Mouse (Mus musculus): Measurements from ENCODE around the gene Ncaph2.

Ncaph2 gene

DNA sequence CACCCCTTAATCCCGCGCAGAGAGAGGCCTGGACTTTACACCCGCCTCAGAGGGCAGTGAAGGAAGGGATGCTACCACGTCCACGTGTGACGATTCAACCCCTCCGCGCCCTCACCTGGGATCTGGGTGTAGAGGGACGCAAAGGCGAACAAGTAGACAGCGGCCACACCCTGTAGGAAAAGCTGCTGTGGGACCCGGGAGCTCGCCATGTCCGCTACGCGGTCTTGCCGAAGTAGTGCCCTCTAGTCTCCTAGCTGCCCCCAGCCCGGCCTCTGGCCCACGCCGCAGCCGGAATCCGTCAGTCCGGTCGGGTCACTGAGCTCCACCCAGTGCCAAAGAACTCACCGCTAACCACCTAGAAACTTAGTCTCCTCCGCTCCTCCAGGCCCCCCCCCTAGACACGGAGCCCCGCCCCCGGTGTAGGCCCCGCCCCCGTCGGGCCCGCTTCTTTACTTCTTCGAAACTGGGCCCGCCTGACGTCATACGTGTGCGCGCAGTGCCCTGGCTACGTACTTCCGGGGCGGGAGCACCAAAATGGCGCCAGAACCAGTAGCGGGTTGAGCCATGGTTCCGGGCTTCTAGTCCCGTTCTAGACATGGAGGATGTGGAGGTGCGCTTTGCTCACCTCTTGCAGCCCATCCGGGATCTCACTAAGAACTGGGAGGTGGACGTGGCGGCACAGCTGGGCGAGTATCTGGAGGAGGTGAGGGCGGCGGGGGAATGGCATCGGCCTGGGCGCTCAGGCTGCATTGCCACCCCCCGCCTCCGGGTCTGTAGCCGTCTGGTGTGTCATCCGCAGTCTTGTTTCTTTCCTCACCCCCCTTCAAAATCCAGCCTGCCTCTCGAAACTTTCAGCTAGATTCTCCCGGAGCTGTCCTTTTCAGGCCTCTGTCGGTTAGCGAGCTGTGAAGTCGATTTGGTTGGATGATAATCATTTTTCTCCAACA, at the start of gene Ncaph2, which contains the start of gene Lmf2:
Ncaph2 (plus strand) TSS at position 479 of the 947 bp plus-strand sequence.
Lmf2 (minus strand) TSS at position 419 of the 947 bp plus-strand sequence.
- DNase-seq (ENCODE audit: low read depth, low spot score): peak; percentile 97

DNA sequence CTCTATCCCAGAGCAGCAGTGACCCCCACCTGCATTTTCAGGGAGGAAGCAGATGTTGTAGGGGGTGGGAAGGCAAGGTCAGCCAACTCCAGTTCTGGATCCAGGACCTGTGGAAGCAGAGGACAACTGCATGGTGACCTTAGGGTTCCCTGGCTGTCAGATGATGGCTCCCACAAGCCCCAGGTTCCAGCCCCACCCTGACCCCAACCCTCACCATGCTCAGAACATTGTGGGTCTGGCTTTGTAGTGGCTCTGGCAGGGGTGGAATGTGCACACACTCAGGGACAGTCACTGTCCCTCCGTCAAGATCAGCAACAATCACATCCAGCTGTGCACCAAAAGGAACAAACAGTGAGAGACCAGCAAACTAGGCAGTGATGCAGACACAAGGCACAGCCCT, 49.6 kb upstream of the Ncaph2 start:
- DNase-seq (ENCODE audit: low read depth, low spot score): no peak

DNA sequence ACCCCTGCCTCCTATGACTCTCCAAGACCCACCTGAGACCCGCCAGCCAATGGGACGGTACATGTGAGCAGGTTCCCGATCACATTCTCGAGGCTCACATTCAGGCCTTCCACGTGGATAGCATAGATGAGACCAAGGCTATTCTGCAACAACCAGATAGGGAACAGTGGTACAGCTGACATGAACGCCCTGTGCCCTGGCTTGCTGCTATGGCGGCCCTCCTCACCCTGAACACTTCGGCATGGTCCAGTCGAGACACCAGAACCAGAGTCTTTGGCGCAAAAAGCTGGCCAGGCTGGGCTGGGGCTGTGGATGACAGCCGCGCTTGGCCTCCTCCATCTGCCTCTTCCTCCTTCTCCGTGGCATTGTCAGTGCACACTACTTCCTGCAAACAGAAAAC, 48.1 kb upstream of the Ncaph2 start:
- DNase-seq (ENCODE audit: low read depth, low spot score): no peak

DNA sequence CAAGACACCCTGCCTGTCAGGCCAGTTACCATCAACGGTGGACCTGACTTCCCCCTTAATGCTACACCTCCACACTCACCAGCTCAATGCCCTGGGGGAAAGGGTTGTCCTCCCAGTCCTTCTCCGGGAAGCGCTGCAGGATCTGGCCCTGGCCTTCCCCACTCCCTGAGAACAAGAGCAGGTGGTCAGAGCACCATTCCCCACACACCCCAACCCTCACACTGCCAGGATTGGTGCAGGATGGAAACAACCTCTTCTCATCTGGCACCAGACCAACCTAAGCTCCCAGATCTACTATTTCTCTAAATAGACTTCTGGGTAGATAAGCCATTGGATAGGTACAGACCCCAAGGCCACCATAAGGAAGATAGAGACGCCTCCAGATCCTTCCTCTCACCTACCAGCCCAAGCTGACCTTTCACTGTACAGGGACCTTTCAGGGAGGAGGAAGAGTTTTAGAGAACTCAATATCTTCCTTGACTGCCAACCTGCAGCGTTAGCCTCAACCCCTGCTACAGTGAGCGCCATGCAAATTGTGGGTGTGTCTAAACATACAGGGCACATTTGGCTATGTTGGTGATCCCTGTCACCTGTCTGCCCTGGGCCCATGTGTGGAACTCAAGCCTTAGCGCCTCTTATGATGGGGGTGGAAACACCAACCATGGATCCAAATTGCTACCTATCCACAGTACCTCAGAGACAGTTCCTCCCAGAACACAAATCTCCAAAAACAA, 46.9 kb upstream of the Ncaph2 start:
- no peak for DNase-seq (ENCODE audit: low read depth, low spot score)

DNA sequence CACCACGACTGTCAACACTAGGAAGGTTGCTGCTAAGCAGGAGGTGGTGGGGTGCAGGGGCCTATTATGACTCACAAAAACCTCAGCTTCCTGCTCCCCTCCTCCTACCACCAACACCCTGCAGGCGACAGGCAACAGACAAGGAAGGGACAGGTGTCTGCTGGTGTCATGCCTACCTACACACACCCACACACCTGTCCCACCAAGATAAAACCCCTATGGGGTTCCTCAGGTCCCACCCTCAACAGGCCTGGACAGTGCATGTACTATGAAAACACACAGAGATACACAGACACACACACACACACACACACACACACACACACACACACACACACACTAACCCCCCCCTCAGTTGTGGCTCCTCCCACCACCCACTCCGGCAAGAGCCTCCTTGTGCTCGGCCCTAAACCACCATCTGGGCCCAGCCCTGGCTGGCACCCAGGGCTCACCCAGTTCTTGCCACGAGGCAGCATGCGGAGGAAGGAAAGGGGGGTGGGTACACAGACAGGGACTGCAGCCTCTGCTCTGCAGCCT, 45.5 kb upstream of the Ncaph2 start:
- DNase-seq (ENCODE audit: low read depth, low spot score): no peak

DNA sequence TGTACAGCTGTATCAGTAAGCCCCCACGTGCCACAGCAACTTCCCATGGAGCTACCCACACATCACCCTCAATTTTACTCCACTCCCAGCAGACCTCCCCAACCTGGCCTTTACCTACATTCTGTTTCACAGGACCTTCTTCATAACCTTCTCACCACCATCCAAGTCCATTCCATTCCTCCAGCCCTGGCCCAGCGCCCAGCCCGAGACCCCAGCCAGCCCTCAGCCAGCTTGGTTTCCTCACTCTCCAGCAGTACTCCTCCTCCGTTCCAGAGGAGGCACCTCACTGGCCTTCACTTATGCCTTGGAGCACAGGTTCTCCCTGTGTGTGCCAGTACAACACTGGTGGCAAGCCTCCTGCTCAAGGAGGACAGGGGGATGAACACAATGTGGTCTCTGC, 42.2 kb upstream of the Ncaph2 start:
- DNase-seq (ENCODE audit: low read depth, low spot score): no peak

DNA sequence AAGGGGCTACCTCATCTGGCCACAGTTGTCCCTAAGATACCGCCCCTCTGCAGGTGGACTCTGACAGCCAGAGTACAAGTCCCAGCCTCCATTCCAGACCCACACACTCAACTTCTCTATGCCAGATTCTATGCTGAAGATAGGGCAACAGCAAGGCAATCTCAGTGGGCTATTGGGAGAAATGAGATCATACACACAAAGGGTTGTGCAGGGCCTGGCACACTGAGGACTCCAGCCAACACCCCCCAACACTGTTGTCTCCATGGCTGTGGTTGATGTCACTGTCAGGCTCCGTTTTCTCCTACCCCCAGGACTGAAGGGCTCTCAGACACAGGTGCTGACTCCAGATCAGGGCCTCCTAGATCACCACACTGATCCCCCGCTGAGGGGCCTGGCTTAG, 41.4 kb upstream of the Ncaph2 start:
- no peak for DNase-seq (ENCODE audit: low read depth, low spot score)

DNA sequence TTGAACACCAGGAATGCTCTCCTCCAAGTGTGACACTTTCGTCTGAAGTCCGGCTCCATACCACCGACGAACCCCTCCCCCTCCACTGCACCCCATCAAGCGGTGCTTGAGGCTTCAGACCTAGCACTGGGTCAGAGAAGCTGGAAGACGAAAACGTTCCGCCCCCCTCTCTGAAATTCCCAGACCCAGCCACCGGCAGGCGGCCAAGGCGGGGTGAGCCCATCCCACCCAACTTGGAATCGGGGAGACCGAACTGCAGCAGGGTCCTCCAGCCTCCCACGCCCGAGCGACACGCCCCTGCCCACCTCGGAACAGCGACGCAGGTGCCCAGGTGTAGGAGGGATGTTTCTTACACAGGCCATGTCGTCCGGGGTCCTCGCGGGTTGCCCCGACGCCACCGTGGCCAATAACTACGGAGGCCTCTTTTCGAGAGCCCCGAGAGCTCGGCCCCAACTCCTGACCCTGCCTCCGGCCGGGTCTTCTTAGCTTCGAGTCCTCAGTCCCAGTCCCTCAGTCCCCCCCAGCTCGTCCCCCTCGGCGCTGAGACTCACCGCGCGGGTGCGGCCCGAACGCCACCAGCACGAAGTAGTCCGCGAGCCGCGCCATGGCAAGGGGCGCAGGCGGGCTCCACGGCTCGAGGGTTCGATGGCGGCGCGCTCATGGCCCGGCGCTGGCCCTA, 40.9 kb upstream of the Ncaph2 start:
- DNase-seq (ENCODE audit: low read depth, low spot score): peak; percentile 64

DNA sequence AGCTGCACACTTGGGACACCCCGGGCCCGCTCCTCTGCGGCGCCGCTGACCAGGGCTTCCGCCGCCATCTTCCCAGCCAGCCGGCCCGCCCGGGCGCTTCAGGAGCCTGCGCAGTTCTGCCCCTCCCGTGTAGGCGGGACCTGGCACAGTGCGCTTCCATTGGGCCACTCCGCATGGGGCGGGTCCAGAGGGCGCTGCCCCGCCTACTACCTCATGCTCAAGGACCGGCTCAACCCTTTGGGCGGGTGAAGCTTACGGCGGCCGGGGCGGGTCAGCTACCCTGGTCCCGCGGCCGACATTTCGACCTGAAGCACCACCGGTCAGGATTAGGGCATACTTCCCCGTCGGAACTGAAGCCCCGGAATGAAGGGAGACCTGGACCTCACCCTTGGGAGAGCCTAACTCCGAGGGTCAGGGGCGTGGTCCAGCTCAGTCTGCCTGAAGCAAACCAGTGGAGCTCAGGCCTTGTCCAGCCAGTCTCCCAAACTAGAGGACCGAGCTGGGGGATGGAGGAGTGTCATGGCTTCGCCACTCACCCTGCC, 40.3 kb upstream of the Ncaph2 start, which contains the start of gene Sbf1:
Sbf1 (minus strand) TSS at position 122 of the 542 bp plus-strand sequence.
- DNase-seq (ENCODE audit: low read depth, low spot score): peak; percentile 96

DNA sequence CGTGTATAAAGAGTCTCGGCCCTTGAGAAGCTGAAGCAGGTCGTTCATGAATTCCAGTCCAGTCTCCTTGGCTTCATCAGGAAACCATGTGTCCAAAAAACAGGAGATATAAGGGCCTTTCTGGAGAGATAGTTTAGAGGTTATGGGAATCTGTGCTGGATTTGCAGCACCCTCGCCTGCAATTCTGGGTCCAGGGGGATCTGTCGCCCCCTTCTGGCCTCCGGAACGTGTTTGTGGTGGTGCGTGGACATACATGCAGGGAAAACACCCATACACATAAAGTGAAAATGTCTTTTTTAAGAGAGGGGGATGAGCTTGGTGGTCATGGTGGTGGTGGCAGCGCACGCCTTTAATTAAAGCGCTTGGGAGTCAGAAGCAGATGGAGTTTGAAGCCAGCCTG, 39.4 kb upstream of the Ncaph2 start:
- DNase-seq (ENCODE audit: low read depth, low spot score): peak; percentile 79

DNA sequence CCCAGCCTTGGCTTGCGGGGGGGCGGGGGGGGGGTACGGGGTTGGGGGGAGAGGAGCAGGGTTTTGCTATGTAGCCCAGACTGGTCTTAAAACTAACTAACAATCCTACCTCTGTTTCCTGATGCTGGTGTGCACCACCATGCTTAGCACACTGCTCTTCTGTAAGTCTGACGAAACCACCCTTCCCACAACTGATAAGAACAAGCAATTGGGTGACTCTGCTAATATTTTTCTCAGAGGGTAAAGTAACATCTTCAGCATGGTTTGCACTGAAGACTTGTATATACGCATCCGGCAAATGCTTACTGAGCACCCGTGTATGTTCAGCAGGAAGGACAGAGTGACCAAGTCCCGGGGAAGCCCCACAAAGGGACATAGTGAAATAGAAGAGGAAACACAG, 34.3 kb upstream of the Ncaph2 start:
- DNase-seq (ENCODE audit: low read depth, low spot score): no peak

DNA sequence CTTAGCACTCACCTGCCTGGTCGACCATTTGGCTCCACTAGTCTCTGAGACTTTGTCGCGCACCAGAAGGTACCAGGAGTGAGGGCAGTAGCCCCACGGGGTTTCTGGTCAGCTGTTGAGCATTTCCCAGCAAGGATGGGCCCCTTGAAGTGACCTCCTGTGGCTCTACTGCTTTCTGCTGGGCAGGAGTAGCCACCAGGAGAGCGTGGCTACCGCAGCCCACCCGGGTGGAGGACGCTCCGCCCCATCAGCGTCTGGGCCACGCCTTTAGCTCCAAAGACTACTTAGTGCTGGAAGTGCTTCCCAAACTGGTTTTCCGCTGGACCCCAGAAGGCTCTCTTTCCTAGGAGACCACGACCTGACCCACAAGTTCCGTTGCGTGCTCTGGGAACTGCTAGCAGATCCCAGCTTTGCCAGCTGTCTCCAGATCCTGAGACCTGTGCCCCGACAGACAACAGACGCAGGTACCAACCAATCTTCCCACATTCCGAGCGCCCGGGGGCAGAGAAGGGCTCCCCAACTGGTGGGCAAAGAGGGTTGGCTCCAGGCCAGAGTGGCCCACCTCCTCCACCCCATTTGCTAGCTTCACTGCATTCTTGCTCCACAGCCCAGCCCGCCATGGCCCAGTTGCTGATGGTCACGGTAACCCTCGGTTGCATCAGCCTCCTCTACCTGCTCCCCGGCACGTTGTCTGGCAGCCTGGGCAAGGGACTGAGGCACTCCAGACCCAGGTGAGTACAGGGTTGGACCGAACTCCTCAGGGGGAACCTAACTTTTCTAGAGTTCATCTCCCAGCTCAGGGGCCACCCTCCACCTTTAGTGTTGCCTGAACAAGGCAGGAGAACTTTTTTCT, 32.6 kb upstream of the Ncaph2 start, which contains the start of gene Adm2:
Adm2 (plus strand) TSS at position 51 of the 853 bp plus-strand sequence.
- peak; percentile 55 for DNase-seq (ENCODE audit: low read depth, low spot score)

DNA sequence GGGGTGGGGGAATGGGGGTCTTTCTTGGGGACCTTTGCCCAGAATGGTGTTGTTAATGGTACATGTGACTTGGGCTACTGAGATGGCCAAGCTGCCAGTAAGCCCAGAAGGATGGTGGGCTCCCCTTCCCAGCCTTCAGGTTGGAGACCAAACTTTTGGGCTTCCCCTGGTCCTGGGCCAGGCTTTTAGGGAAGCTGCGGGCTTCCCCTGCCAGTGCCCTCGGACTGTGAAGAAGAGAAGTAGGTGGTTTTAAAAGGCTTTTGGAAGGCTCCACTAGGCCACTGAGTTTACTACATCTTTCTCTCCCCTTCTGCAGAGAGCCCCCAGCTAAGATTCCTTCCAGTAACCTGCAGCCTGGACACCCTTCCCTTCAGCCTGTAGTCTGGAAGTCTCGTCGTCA, 31.9 kb upstream of the Ncaph2 start:
- DNase-seq (ENCODE audit: low read depth, low spot score): no peak

DNA sequence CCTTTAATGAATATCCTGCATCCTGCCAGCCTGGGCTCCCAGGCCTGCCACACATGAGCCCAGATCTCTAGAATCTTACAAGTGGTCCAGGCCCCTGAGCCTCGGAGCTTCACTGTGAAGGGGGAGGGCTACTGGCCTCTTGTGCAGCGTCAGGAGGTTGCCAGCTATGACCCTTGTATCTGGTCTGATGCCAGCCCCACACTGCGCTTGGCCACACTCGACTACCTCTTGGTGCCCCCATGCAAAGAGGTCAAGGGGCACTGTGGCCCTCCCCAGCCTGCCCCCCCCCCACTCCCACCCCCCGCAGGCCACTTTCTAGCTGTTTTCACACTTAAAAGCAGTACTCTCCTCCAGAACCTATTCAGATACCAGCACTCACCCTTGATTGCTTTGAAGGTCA, 29.1 kb upstream of the Ncaph2 start:
- no peak for DNase-seq (ENCODE audit: low read depth, low spot score)

DNA sequence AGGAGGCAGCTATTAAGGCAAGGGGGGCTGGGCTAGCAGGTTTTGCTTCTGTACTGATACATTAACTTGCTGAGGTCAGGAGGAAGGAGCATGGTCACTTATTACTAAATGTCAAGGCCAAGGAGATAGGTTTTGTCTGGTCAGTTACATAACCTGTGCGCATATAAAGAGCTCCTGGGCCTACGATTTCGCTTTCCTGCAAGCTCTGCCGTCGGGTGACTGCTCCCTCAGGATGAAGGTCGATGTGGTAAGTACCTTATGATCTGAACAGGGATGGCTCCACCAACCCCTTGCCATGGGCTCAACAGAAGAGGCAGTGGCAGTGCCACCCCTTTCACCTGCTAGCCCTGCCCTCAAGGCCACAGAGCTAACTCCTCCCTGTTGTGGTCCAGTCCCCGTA, 21.2 kb upstream of the Ncaph2 start, which contains the start of gene Miox:
Miox (plus strand) TSS at position 128 of the 400 bp plus-strand sequence.
- no peak for DNase-seq (ENCODE audit: low read depth, low spot score)

DNA sequence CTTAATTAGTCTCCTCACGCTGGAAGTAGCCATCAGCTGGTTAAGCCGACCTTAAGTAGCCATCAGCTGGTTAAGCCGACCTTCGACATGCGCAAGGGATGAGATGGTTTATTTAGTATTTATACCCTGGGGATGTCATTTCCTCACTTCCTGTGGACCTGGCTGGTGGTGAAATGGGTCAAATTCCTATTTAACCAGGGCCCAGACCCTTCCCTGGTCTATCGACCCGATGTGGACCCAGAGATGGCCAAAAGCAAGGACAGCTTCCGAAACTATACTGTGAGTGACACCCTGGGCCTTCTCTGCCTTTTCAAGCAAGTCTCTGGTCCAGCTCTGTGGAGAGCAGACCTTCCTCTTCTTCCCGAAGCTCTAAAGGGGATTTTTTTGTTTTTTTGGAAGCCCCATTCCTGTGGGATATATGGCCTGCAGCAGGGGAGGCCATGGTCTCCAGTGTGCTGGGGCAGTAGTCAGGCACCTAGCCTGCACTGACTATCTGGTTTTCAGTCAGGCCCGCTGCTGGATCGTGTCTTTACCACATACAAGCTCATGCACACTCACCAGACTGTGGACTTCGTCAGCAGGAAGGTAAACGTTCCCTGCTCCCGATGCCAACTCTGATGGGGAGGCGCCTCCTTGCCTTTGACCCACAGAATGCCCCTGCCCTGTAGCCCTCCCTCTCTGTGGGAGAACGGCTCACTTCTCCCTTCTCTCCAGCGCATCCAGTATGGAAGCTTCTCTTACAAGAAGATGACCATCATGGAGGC, 20.6 kb upstream of the Ncaph2 start:
- no peak for DNase-seq (ENCODE audit: low read depth, low spot score)

DNA sequence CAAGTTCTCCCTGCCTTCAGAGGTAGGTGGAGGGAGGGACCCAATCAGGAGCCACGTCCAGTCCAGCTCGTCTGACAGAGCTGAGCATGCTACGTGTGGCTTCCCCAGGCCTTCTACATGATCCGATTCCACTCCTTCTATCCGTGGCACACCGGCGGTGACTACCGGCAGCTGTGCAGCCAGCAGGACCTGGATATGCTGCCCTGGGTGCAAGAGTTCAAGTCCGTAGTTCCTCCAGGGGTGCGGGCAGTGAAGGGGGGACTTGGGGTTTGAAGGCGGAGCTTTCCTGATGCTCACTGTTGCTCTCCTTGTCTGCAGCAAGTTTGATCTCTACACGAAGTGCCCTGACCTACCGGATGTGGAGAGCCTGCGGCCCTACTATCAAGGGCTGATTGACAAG, 19.1 kb upstream of the Ncaph2 start:
- no peak for DNase-seq (ENCODE audit: low read depth, low spot score)

DNA sequence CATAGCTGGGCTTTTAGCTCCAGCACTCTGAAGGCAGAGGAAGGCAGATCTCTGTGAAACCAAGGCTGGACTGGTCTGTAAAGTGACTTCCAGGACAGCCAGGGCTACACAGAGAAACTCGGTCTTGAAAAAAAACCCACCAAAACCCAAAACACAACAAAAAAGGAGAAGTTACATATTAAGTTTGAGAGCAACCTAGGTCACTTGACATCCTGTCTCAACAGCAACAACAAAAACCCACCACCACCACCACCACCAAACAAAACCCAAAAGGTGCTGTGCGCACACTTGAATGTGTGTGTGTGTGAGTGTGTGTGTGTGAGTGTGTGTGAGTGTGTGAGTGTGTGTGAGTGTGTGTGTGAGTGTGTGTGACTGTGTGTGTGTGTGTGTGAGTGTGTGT, 15.8 kb upstream of the Ncaph2 start:
- DNase-seq (ENCODE audit: low read depth, low spot score): no peak

DNA sequence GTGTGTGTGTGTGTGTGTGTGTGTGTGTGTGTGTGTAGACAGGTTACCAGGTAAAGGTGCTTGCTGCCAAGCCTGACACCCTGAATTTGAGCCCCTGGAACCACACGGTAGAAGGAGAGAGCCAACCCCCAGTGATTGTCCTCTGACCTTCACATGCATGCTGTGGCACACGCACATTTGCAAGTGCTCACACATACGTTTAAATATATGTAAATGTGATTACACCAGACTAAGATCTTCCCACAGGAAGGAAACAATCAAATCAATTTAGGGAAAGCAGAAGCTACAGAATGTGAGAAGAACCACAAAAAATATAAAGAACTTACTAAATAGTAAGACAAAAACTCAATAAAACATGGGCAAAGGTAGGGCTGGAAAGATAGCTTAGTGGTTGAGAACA, 15.4 kb upstream of the Ncaph2 start:
- DNase-seq (ENCODE audit: low read depth, low spot score): no peak

DNA sequence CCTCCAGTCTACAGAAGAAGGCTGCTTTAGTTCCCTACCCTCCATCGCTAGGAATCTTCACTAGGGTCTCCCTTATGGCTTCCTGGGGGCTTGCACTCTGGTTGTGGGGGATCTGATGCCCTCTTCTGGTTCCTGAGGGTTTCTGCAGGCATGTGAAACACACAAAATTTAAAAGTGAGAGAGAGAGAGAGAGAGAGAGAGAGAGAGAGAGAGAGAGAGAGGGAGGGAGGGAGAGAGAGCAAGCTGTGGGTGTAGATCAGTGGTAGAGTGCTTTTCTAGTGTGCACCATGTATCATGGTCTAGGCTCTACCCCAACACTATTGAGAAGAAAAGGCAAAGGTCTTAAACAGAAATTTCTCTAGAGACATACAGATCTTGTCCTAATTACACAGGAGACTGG, 13.8 kb upstream of the Ncaph2 start:
- peak; percentile 35 for DNase-seq (ENCODE audit: low read depth, low spot score)

Measured in R1 (cell line).